Comparison of ENCODE assay signal across 19 mouse cellular contexts in genomic region chr1:151697901-151698641, GRCm38 (mm10).
"Had no signal": no experiment of that assay in that cellular context is flagged by ENCODE, and none has a peak within 500 bp of the region (broad histone marks: within the 10 kb centered on the region; RNA-seq: fewer than 3 reads in every experiment).

No protein-coding gene starts in this region.

- ATAC-seq: midbrain, embryonic 16.5 days had no signal

- DNase-seq: lung, adult 18-20 months; lung, embryonic 14.5 days; lung, postnatal 10 days; lung, postnatal 4 days; midbrain, embryonic 14.5 days; retina, postnatal 1 day; right cerebral cortex, adult 18-20 months; right cerebral cortex, postnatal 25 days; right cerebral cortex, postnatal 4 days; spleen, adult 18-20 months; thymus, adult 2 months; thymus, postnatal 25 days had no signal

- H3K4me3 ChIP-seq: midbrain, embryonic 10.5 days; myocyte; neural tube, embryonic 13.5 days; neural tube, embryonic 15.5 days; stomach, embryonic 15.5 days had no signal

- H3K27ac ChIP-seq: midbrain, embryonic 10.5 days; neural tube, embryonic 13.5 days; neural tube, embryonic 15.5 days; stomach, embryonic 15.5 days; stomach, postnatal 0 days had no signal
